Mouse (Mus musculus): Measurements from ENCODE around the gene Ninj1.

Gene Ninj1

GRCm38 (mm10) chr13:49225633-49226032 is 38.3 kb downstream of the Ninj1 start:
- no peak for DNase-seq (ENCODE audit: low spot score)

GRCm38 (mm10) chr13:49233792-49234572 is 46.7 kb downstream of the Ninj1 start:
- no peak for DNase-seq (ENCODE audit: low spot score)

DNA sequence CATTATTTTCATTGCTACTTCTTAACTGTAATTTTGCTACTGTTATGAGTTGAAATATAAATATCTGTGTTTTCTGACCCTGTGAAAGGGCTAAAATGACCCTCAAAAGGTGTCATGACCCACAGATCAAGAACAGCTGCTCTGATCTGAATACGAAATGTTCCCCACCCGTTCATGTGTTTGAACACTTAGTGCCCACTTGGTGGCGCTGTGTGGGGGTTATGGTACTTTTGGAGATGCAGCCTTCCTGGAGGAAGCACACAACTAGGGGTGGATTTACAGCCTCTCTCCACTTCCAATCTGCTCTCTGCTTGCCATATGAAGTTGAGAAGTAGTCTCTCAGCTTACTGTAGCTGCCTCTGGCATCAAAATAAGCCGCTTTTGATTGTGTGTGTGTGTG is 47.4 kb downstream of the Ninj1 start:
- DNase-seq (ENCODE audit: low spot score), result no peak

DNA sequence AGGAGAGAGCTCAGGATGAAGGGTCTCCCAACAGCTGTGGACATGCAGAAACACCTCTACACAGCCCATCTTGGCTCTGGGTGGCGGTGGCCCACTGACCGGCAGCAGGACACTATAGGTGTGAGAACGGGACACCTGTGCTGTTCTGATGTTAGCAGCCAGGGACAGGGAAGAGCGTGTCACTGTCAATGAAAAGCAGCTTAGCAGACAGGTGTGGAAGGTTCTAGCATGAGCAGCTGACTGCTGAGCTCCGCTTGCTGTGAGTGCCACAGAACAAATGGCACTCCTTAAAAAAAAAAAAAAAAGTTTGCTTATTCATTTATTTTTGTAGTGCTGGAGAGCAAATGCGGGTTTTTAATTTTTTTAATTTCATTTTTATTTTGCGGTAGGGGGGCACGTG is 50.3 kb downstream of the Ninj1 start:
- no peak for DNase-seq (ENCODE audit: low spot score)

DNA sequence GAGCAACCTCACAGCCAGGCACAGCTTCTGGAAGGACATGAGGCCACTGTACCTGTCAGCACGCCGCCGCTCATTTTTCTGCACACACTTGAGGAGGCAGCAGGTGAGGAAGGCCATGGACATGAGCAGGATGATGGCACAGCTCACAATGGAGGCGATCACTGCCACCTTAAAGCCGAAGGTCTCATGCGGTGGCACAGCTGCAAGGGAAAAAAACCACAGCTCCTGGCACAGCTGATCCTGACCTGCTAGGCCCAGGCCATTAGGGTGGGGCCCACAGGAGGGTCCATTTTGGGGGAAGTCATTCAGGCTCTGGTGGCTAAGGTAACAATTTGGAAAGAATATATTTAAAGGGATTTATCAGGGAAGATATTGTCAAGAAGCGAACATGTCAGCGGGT is 51.5 kb downstream of the Ninj1 start:
- DNase-seq (ENCODE audit: low spot score), result no peak

GRCm38 (mm10) chr13:49242321-49243065 is 55.2 kb downstream of the Ninj1 start:
- no peak for DNase-seq (ENCODE audit: low spot score)

GRCm38 (mm10) chr13:49243492-49243891 is 56.2 kb downstream of the Ninj1 start:
- no peak for DNase-seq (ENCODE audit: low spot score)

DNA sequence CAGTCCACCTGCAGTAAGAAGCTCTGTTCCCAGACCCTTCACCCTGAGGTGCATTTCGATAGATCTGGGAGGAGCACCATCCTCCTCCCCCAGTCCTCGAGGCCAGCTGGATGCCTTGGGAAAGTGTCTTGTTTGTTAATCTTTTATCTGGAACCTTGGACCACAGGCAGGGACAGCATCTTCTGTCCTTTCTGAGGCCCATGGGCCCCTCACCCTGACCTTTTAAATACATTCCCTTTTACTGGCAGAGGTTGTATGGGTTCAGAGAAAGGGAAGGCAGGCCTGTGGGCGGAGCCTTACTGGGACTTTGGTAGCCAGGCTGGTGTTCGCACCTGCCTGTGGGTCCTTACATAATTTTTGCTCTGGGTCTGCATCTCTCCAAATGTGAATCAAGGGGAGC is 58.0 kb downstream of the Ninj1 start:
- DNase-seq (ENCODE audit: low spot score), result no peak

Measured in urinary bladder, postnatal 14 days (tissue).